Comparison of ENCODE assay signal across 9 mouse cellular contexts in genomic region chr7:101503351-101503750, GRCm38 (mm10).
DNase-seq lines count a peak whose midpoint lies in the region; ATAC-seq lines count a peak whose summit lies in the region.
"Had no signal": no experiment of that assay in that cellular context is flagged by ENCODE, and none has a peak within 500 bp of the region (broad histone marks: within the 10 kb centered on the region; RNA-seq: fewer than 3 reads in every experiment).

No protein-coding gene starts in this region.

- no peaks in the 10 kb centered on the region for H3K9me3 ChIP-seq in liver, embryonic 12.5 days (replicated peaks)
- H3K9me3 ChIP-seq in hindbrain, embryonic 16.5 days (ENCODE audit: control insufficient read depth, low read length) = no peaks in the 10 kb centered on the region
- H3K9me3 ChIP-seq: neural tube, embryonic 13.5 days had no signal

- ATAC-seq in liver, embryonic 12.5 days = no peak
- ATAC-seq in hindbrain, embryonic 16.5 days = 0 out of 2 replicates have a peak, but pooled peaks have one; percentile 40
- no peak for ATAC-seq in erythroblast, adult 5-6 weeks (replicated peaks; ENCODE audit: low FRiP score, poor library complexity, severe bottlenecking)

- H3K36me3 ChIP-seq in liver, embryonic 12.5 days = no peaks in the 10 kb centered on the region
- 0 out of 2 replicates have a peak, but pooled peaks cover 2% of the 10 kb centered on the region for H3K36me3 ChIP-seq in hindbrain, embryonic 16.5 days (ENCODE audit: control insufficient read depth, insufficient read depth, low read length)
- H3K36me3 ChIP-seq: neural tube, embryonic 13.5 days had no signal

- H3K4me2 ChIP-seq in liver, embryonic 12.5 days = no peak overlapping the region
- no peak overlapping the region for H3K4me2 ChIP-seq in hindbrain, embryonic 16.5 days (ENCODE audit: low read length)
- H3K4me2 ChIP-seq: neural tube, embryonic 13.5 days had no signal

- peaks cover 14% of the 10 kb centered on the region for H3K4me1 ChIP-seq in liver, embryonic 12.5 days
- H3K4me1 ChIP-seq in hindbrain, embryonic 16.5 days (ENCODE audit: control insufficient read depth, insufficient read depth, low read depth, low read length) = peaks cover 4% of the 10 kb centered on the region; the same call in 1 of the 2 replicates

- WGBS in liver, embryonic 12.5 days (ENCODE audit: insufficient replicate concordance) = 20% methylated on average over 8 of the region's 8 CpGs
- WGBS in hindbrain, embryonic 16.5 days = 21% methylated on average over 8 of the region's 8 CpGs

- H3K27me3 ChIP-seq in liver, embryonic 12.5 days (replicated peaks) = peaks cover 40% of the 10 kb centered on the region
- peaks cover 20% of the 10 kb centered on the region for H3K27me3 ChIP-seq in hindbrain, embryonic 16.5 days (replicated peaks; ENCODE audit: control insufficient read depth, insufficient read depth, low read length)

- DNase-seq in liver = peak; percentile 46
- peak; percentile 72 for DNase-seq in adipocyte (ENCODE audit: low spot score)
- peak; percentile 64 for DNase-seq in embryo, embryonic 9.5 days (ENCODE audit: extremely low spot score)
- DNase-seq in lung, adult 18-20 months = peak; percentile 64 to 76
- peak; percentile 46 for DNase-seq in ovary, postnatal 14 days (ENCODE audit: low spot score)

- H3K4me3 ChIP-seq in liver, embryonic 12.5 days = no peak overlapping the region
- H3K4me3 ChIP-seq in hindbrain, embryonic 16.5 days (ENCODE audit: low read length) = no peak overlapping the region
- H3K4me3 ChIP-seq: neural tube, embryonic 13.5 days had no signal

- no peak overlapping the region for H3K27ac ChIP-seq in liver, embryonic 12.5 days
- H3K27ac ChIP-seq in hindbrain, embryonic 16.5 days (ENCODE audit: low read depth, low read length) = no peak overlapping the region
- H3K27ac ChIP-seq: neural tube, embryonic 13.5 days had no signal

- no peak overlapping the region for H3K9ac ChIP-seq in liver, embryonic 12.5 days
- H3K9ac ChIP-seq in hindbrain, embryonic 16.5 days (ENCODE audit: low read depth, low read length) = no peak overlapping the region
- H3K9ac ChIP-seq: neural tube, embryonic 13.5 days had no signal
